Mouse (Mus musculus) MEL (cell line): ENCODE data around the gene Fosb. TPM values are rescaled to one million over a fixed set of nuclear protein-coding genes. Genes with fewer than 3 reads are reported as not detected.
A peak's percentile ranks its signal among the peaks of the same experiment; 100 is the strongest.

Source experiments
- DNase-seq: peaks from one replicate; pipeline ENCODE4 v3.0.0; 2011; ENCODE audit warnings: low read depth, low spot score
- H3K27ac ChIP-seq: 2 replicates; pipeline ENCODE4 v1.5.1; 2012; ENCODE audit warnings: low read depth, mild to moderate bottlenecking, control low read depth, low read length, moderate library complexity; ENCODE audit not compliant: control insufficient read depth
- H3K27me3 ChIP-seq, 2 experiments: fragments of 150-350 bp in 1 of 2; sonication (generic) in 1 of 2; 2 replicates each; pipeline ENCODE4 v1.6.1; 2012; ENCODE audit warnings: low read length in 2 of 2, mild to moderate bottlenecking in 2 of 2, improper control_type of control experiment in 1 of 2, moderate library complexity in 1 of 2; ENCODE audit not compliant: insufficient read depth in 2 of 2, control insufficient read depth in 1 of 2
- H3K36me3 ChIP-seq, 2 experiments: 2 replicates each; pipeline ENCODE4 v1.6.1; 2012 to 2014; ENCODE audit warnings: low read length in 2 of 2, improper control_type of control experiment in 1 of 2, inconsistent platforms in 1 of 2, mild to moderate bottlenecking in 1 of 2; ENCODE audit not compliant: insufficient read depth in 2 of 2, control insufficient read depth in 1 of 2
- H3K4me1 ChIP-seq, 2 experiments: fragments of 150-350 bp in 1 of 2; sonication (generic) in 1 of 2; 2 replicates each; pipeline ENCODE4 v1.6.1; 2012; ENCODE audit warnings: low read length in 2 of 2, improper control_type of control experiment in 1 of 2, mild to moderate bottlenecking in 1 of 2; ENCODE audit not compliant: insufficient read depth in 2 of 2, control insufficient read depth in 1 of 2
- H3K4me3 ChIP-seq, 2 experiments: fragments of 150-350 bp in 1 of 2; sonication (generic) in 1 of 2; 2 replicates each; pipeline ENCODE4 v1.5.1; 2012; ENCODE audit warnings: low read depth in 2 of 2, low read length in 2 of 2, mild to moderate bottlenecking in 2 of 2, moderate library complexity in 2 of 2, control low read depth in 1 of 2, improper control_type of control experiment in 1 of 2; ENCODE audit not compliant: control insufficient read depth in 1 of 2, insufficient read depth in 1 of 2
- H3K79me2 ChIP-seq: 2 replicates; pipeline ENCODE4 v1.6.1; 2012; ENCODE audit warnings: mild to moderate bottlenecking, low read length, moderate library complexity; ENCODE audit not compliant: control insufficient read depth, poor library complexity, insufficient read depth
- H3K9ac ChIP-seq: 2 replicates; pipeline ENCODE4 v1.6.1; 2012; ENCODE audit warnings: low read depth, mild to moderate bottlenecking, control low read depth, low read length, moderate library complexity; ENCODE audit not compliant: control insufficient read depth, poor library complexity, severe bottlenecking
- H3K9me3 ChIP-seq: fragments of 150-350 bp; sonication (generic); replicated peaks from 2 replicates; pipeline ENCODE4 v1.6.1; 2012; ENCODE audit warnings: mild to moderate bottlenecking, low read length, improper control_type of control experiment, moderate library complexity; ENCODE audit not compliant: insufficient read depth
- CTCF ChIP-seq, 3 experiments: IDR thresholded peaks in 2 of 3; conservative IDR thresholded peaks in 1 of 3; 2 replicates each; pipeline ENCODE4 v1.5.1; 2011 to 2012; ENCODE audit warnings: low read length in 3 of 3, low read depth in 2 of 3, mild to moderate bottlenecking in 2 of 3, improper control_type of control experiment in 1 of 3, inconsistent platforms in 1 of 3, mixed read lengths in 1 of 3, moderate library complexity in 1 of 3; ENCODE audit not compliant: control insufficient read depth in 1 of 3, insufficient read depth in 1 of 3, poor library complexity in 1 of 3, severe bottlenecking in 1 of 3
- E2F4 ChIP-seq: IDR thresholded peaks from 2 replicates; pipeline ENCODE4 v1.6.1; 2011; ENCODE audit warnings: low read depth, low read length, improper control_type of control experiment, borderline replicate concordance
- ELF1 ChIP-seq: IDR thresholded peaks from 2 replicates; pipeline ENCODE4 v1.6.1; 2014; ENCODE audit warnings: low read depth, mild to moderate bottlenecking, inconsistent platforms, low read length, improper control_type of control experiment, moderate library complexity
- GATA1 ChIP-seq: IDR thresholded peaks from 2 replicates; pipeline ENCODE4 v1.6.1; 2011; ENCODE audit warnings: low read depth, low read length, improper control_type of control experiment
- HCFC1 ChIP-seq: IDR thresholded peaks from 2 replicates; pipeline ENCODE4 v1.6.1; 2012; ENCODE audit warnings: low read depth, mild to moderate bottlenecking, inconsistent platforms, low read length, improper control_type of control experiment, moderate library complexity
- JUND ChIP-seq: IDR thresholded peaks from 2 replicates; pipeline ENCODE4 v1.6.1; 2011; ENCODE audit warnings: low read depth, mild to moderate bottlenecking, improper control_type of control experiment, low read length
- KAT2A ChIP-seq: conservative IDR thresholded peaks from 2 replicates; pipeline ENCODE4 v1.6.1; 2012; ENCODE audit warnings: low read depth, low read length, improper control_type of control experiment, inconsistent platforms
- MAFK ChIP-seq: IDR thresholded peaks from 2 replicates; pipeline ENCODE4 v1.6.1; 2011; ENCODE audit warnings: low read depth, mild to moderate bottlenecking, low read length, improper control_type of control experiment, borderline replicate concordance
- POLR2A ChIP-seq, 2 experiments: IDR thresholded peaks; 2 replicates each; pipeline ENCODE4 v1.6.1; 2011 to 2012; ENCODE audit warnings: low read length in 2 of 2, mild to moderate bottlenecking in 2 of 2, control low read depth in 1 of 2, improper control_type of control experiment in 1 of 2, low read depth in 1 of 2, moderate library complexity in 1 of 2; ENCODE audit not compliant: control insufficient read depth in 1 of 2, insufficient read depth in 1 of 2, poor library complexity in 1 of 2
- POLR2AphosphoS5 ChIP-seq: IDR thresholded peaks from 2 replicates; pipeline ENCODE4 v1.6.1; 2012; ENCODE audit warnings: low read depth, borderline replicate concordance, mild to moderate bottlenecking, inconsistent platforms, low read length, moderate library complexity, mixed read lengths
- RAD21 ChIP-seq: IDR thresholded peaks from 2 replicates; pipeline ENCODE4 v1.6.1; 2011; ENCODE audit warnings: mild to moderate bottlenecking, low read depth, low read length, improper control_type of control experiment
- SIN3A ChIP-seq: IDR thresholded peaks from 2 replicates; pipeline ENCODE4 v1.6.1; 2012; ENCODE audit warnings: low read length, improper control_type of control experiment, inconsistent platforms
- SMC3 ChIP-seq: IDR thresholded peaks from 2 replicates; pipeline ENCODE4 v1.6.1; 2011; ENCODE audit warnings: low read depth, low read length, improper control_type of control experiment
- TAL1 ChIP-seq: IDR thresholded peaks from 2 replicates; pipeline ENCODE4 v1.6.1; 2012; ENCODE audit warnings: mild to moderate bottlenecking, inconsistent platforms, low read length, moderate library complexity, mixed read lengths
- TBP ChIP-seq: IDR thresholded peaks from 2 replicates; pipeline ENCODE4 v1.8.0; 2011; ENCODE audit warnings: low read depth, low read length, improper control_type of control experiment
- USF1 ChIP-seq: IDR thresholded peaks from 2 replicates; pipeline ENCODE4 v1.6.1; 2014; ENCODE audit warnings: low read depth, mild to moderate bottlenecking, inconsistent platforms, low read length, improper control_type of control experiment, moderate library complexity
- ZC3H11A ChIP-seq: IDR thresholded peaks from 2 replicates; pipeline ENCODE4 v1.6.1; 2012; ENCODE audit warnings: low read depth, mild to moderate bottlenecking, inconsistent platforms, low read length, improper control_type of control experiment
- polyA plus RNA-seq, 2 experiments: library from polyadenylated mRNA; stranded (reverse) in 1 of 2; unstranded in 1 of 2; fragments of >175 nt in 1 of 2; fragments of >200 nt in 1 of 2; gene quantifications; 2 replicates each; pipeline versions ENCODE4 v1.2.1 to v1.2.4; 2012; ENCODE audit warnings: low replicate concordance in 2 of 2, low read depth in 1 of 2; ENCODE audit not compliant: insufficient read length in 2 of 2, insufficient read depth in 1 of 2, missing spikeins in 1 of 2
- total RNA-seq: library from RNA; depleted of rRNA; stranded (reverse); fragments of 300-350 nt; gene quantifications from 2 replicates; pipeline ENCODE4 v1.2.3, GENCODE M21; 2012

The Fosb gene
- total and polyA plus RNA-seq, 3 experiments = 0.04 to 0.49 TPM; not detected in 1

DNA sequence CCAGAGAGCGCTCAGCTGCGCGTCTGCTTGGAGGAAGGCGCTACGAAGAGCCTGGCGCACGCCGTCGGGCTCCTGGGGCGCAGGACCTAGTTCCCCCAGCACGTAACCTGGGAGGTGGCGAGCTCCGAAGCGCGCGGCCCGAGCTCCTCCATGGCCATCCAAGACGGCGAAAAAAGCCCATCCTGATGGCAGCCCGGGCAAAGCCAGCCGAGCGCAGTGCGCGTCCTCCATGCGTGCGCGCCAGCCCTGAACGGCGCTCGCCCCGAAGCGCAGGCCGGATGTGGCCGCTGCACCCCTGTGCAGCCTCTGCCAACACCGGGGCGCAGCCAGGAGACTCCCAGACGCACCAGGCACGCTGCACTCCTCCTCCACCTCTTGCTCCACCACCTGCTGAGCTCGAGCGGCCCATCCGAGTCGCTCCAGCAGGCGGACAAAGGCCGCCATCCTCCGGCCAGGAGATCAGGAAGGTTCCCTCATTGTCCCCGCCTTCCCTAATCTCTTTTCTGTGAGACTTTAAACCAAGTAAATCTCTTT, 30.2 kb downstream of the Fosb start, which contains the start of gene Ppm1n:
Gene Ppm1n (minus strand): TSS at position 484 of the 534 bp plus-strand sequence.
- no peaks in the 10 kb centered on the region for H3K9me3 ChIP-seq
- H3K79me2 ChIP-seq = no peaks in the 10 kb centered on the region
- 0 out of 4 replicates have a peak, but pooled peaks cover 0 to 4% of the 10 kb centered on the region in 2 experiments for H3K4me1 ChIP-seq
- H3K27me3 ChIP-seq = no peaks in the 10 kb centered on the region
- H3K36me3 ChIP-seq = no peaks in the 10 kb centered on the region
- no peak for DNase-seq
- TF ChIP-seq HCFC1 (no peak), MAFK (no peak), POLR2A (IDR thresholded peaks at IDR 0.05; ENCODE audit: control insufficient read depth in 1 of 2, insufficient read depth in 1 of 2, low read depth in 1 of 2, low read length in 2 of 2, poor library complexity in 1 of 2) (0 out of 4 replicates have a peak, but pooled peaks of 1 of the 2 experiments have one; percentile 23)
- no peak within 1 kb of the TSS for H3K27ac ChIP-seq
- H3K4me3 ChIP-seq = no peak within 1 kb of the TSS
- H3K9ac ChIP-seq = no peak within 1 kb of the TSS

DNA sequence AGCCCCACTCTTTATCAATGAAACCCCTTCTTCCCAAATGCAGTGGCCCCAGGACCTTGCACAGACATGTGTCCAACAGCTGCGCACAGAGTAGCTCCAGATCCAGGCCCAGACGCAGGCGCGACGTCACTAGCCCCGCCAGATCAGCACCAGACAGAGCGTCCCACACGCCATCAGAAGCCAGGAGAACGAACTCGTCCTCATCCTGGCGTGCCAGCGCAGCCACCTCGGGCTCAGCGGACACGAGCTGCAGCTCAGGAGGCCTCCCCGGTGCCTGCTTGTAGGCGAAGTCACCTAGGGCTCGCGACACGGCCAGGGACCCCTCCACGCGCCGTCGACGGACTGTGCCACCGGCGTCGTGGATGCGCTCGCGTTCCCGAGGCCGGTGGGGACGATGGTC, 30.8 kb downstream of the Fosb start:
- no peak for DNase-seq
- Histone ChIP-seq H3K27ac (no peak overlapping the region), H3K9me3 (no peaks in the 10 kb centered on the region), H3K4me3 (no peak overlapping the region), H3K27me3 (no peaks in the 10 kb centered on the region), H3K4me1 (0 out of 4 replicates have a peak, but pooled peaks cover 0 to 4% of the 10 kb centered on the region in 2 experiments), H3K79me2 (no peaks in the 10 kb centered on the region), H3K9ac (no peak overlapping the region), H3K36me3 (no peaks in the 10 kb centered on the region)
- TF ChIP-seq POLR2AphosphoS5 (no peak), JUND (no peak)

DNA sequence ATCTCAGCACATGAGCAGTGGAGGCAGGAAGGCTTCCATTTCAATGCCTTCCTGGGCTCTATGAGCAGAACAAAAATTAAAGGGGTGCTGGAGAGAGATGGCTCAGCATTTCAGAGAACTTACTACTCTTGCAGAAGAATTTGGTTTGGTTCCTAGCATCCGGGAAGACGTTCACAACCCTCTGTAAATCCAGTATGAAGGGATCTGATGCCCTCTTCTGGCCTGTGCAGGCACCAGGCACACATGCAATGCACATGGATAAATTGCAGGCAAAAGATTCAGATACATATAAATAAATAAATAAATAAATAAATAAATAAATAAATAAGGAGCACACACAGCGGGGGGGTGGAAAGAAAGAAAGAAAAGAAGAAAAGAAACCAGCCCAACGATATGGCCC, 33.6 kb downstream of the Fosb start:
- H3K79me2 ChIP-seq = peaks cover under 1% of the 10 kb centered on the region; the same call in 1 of the 2 replicates
- peak; percentile 94 for TF ChIP-seq ZC3H11A
- TF ChIP-seq ELF1 = no peak
- no peak for TF ChIP-seq USF1
- TF ChIP-seq GATA1 = no peak
- TF ChIP-seq RAD21 = peak; percentile 93
- TF ChIP-seq TBP = no peak
- no peak for TF ChIP-seq TAL1
- TF ChIP-seq SMC3 = peak; percentile 91
- no peak for TF ChIP-seq E2F4
- TF ChIP-seq SIN3A = no peak
- TF ChIP-seq KAT2A = no peak
- TF ChIP-seq CTCF (IDR thresholded peaks at IDR 0.05 in 2 of 3, conservative IDR thresholded peaks at IDR 0.05 in 1 of 3; ENCODE audit: control insufficient read depth in 1 of 3, insufficient read depth in 1 of 3, low read depth in 2 of 3, low read length in 3 of 3, poor library complexity in 1 of 3, severe bottlenecking in 1 of 3) = peak; percentile 79 to 92 (median 87)
- peaks cover 0 to 4% of the 10 kb centered on the region in 2 experiments; a peak in 1 of 4 replicates for H3K4me1 ChIP-seq
- H3K27ac ChIP-seq = no peak overlapping the region
- no peaks in the 10 kb centered on the region for H3K27me3 ChIP-seq
- H3K4me3 ChIP-seq = no peak overlapping the region
- H3K9me3 ChIP-seq = no peaks in the 10 kb centered on the region
- no peak overlapping the region for H3K9ac ChIP-seq
- DNase-seq = peak; percentile 84
- no peaks in the 10 kb centered on the region for H3K36me3 ChIP-seq
